Mouse (Mus musculus) limb, embryonic 15.5 days (tissue): ENCODE results near the gene Hdgfl3. TPM values are rescaled to one million over a fixed set of nuclear protein-coding genes. Genes with fewer than 3 reads are reported as not detected.
A peak's percentile ranks its signal among the peaks of the same experiment; 100 is the strongest.

Source experiments
- ATAC-seq: fragments of 200-750 bp; cut with Nextera tagmentation; 2 replicates; pipeline ENCODE4 v1.8.0; 2017; ENCODE audit warnings: low read depth, moderate TSS enrichment; ENCODE audit not compliant: insufficient number of reproducible peaks, low FRiP score, low TSS enrichment
- H3K27ac ChIP-seq: fragments of 300-500 bp; sonication (generic); 2 replicates; pipeline ENCODE4 v1.5.1; 2015; ENCODE audit warnings: moderate library complexity, mild to moderate bottlenecking, inconsistent platforms
- H3K27me3 ChIP-seq: fragments of 300-500 bp; sonication (generic); 2 replicates; pipeline ENCODE4 v1.6.1; 2015; ENCODE audit warnings: inconsistent platforms
- H3K36me3 ChIP-seq: fragments of 300-500 bp; sonication (generic); 2 replicates; pipeline ENCODE4 v1.6.1; 2015; ENCODE audit warnings: inconsistent platforms
- H3K4me1 ChIP-seq: fragments of 300-500 bp; sonication (generic); 2 replicates; pipeline ENCODE4 v1.6.1; 2015; ENCODE audit warnings: inconsistent platforms
- H3K4me2 ChIP-seq: fragments of 300-500 bp; sonication (generic); 2 replicates; pipeline ENCODE4 v1.6.1; 2015; ENCODE audit warnings: mild to moderate bottlenecking, inconsistent platforms
- H3K4me3 ChIP-seq: fragments of 300-500 bp; sonication (generic); 2 replicates; pipeline ENCODE4 v1.5.1; 2015; ENCODE audit warnings: mild to moderate bottlenecking, inconsistent platforms
- H3K9ac ChIP-seq: fragments of 300-500 bp; sonication (generic); 2 replicates; pipeline ENCODE4 v1.6.1; 2015; ENCODE audit warnings: inconsistent platforms
- H3K9me3 ChIP-seq: fragments of 300-500 bp; sonication (generic); 2 replicates; pipeline ENCODE4 v1.6.1; 2016; ENCODE audit warnings: inconsistent platforms
- WGBS: fragments of 180-500 bp; shearing (Covaris S2); methylation state at CpG from one replicate; pipeline ENCODE4 v1.1.7; 2015; 5-methylcytosine and 5-hydroxymethylcytosine counted together
- polyA plus RNA-seq: library from polyadenylated mRNA; unstranded; fragments of >200 nt; fragmentation: Nextera tagmentation; extraction: Ambion mirVana; gene quantifications from 2 replicates; pipeline ENCODE4 v1.2.1, GENCODE M21; 2015

Hdgfl3 gene
- polyA plus RNA-seq, 1 experiment from 2014 or later, result 14.0 TPM

DNA sequence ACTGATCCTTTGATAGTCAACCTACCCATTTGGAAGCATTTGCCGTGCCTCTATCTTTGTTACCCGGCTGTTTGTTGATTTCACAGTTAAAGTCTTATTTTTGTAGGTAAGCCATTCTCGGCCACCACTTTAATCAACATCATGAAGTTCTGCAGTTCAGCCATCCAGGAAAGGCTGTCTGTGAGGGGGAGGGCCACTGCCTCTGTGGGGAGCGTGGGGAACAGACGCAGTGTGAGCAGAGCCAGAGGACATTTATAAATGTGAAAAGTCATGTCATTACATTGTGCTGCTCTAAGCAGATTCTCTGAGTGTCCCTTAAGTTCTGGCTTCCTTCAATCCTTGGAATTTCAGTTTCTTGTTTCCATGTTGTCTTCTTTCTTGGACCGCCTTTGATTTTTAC lies 84.1 kb downstream of the Hdgfl3 start:
- H3K27me3 ChIP-seq, result no peaks in the 10 kb centered on the region
- no peak overlapping the region for H3K9ac ChIP-seq
- no peak overlapping the region for H3K27ac ChIP-seq
- H3K36me3 ChIP-seq, result no peaks in the 10 kb centered on the region
- WGBS, result 76% methylated on average over 6 of the region's 6 CpGs
- H3K4me2 ChIP-seq, result no peak overlapping the region
- no peak for ATAC-seq
- no peak overlapping the region for H3K4me3 ChIP-seq
- H3K9me3 ChIP-seq, result no peaks in the 10 kb centered on the region
- H3K4me1 ChIP-seq, result no peaks in the 10 kb centered on the region; the same call in 1 of the 2 replicates

DNA sequence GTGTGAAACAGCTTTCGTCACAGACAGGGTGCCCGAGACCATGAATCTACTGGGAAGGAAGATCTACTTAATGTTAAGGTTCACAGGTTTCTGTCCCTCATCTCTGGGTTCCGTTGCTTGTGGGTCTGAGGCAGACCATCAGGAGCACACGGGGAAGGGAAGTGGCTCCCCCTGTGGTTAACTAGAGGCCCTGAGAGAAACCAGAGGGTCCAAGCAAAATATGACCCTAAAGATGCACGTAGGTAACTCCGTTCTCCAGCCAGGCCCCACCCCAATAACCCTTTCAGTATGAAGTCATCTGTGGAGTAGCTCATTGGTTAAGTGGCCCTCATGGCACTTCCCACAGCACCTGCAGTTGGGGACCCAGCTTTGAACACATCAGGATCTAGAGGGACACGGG lies 84.6 kb downstream of the Hdgfl3 start:
- no peaks in the 10 kb centered on the region for H3K36me3 ChIP-seq
- no peak for ATAC-seq
- WGBS, result 92% methylated on average over 7 of the region's 7 CpGs
- H3K27ac ChIP-seq, result no peak overlapping the region
- no peaks in the 10 kb centered on the region for H3K9me3 ChIP-seq
- no peak overlapping the region for H3K4me3 ChIP-seq
- H3K4me2 ChIP-seq, result no peak overlapping the region
- no peak overlapping the region for H3K9ac ChIP-seq
- H3K27me3 ChIP-seq, result no peaks in the 10 kb centered on the region
- H3K4me1 ChIP-seq, result no peaks in the 10 kb centered on the region; the same call in 1 of the 2 replicates

DNA sequence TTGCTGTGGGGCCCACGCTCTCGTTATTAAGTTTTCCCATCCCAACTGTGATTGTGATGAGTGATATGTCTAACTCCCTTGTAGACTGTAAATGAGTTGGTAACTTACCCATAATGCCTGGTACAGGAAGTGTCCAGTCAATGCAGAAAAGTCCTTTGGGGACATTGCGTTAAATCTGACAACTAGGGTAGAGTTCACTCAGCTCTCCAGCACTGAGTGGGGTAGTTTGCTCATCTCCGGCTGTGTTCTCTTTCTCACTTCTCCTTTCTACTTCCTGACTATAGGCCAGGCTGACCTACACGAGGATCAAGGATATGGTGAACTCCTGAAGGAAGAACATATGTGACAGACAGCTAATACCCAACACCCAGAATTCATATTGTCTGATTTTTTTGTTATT lies 85.1 kb downstream of the Hdgfl3 start:
- H3K4me2 ChIP-seq, result no peak overlapping the region
- WGBS, result 82% methylated on average over 5 of the region's 5 CpGs
- no peak overlapping the region for H3K27ac ChIP-seq

DNA sequence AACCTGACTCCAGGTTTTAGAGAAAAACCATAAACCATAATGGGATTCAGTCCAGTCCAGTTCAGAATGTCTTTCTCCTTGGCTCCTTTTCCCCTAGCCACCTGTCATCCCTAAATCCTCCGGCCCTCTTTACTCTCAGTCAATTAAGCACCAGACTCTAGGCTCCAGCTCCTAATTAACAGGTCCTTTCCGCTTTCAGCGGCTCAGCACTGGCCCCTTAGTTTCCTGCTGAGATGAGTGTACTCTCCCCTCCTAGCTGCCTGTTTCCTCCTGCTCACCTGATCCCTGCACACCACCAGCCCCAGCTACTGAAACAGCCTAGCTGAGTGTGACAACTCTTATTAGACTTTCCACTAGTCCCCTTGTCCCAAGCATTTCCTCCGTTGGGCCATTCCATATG lies 86.5 kb downstream of the Hdgfl3 start:
- 17% methylated on average over 4 of the region's 4 CpGs for WGBS
- H3K9ac ChIP-seq, result no peak overlapping the region
- no peak overlapping the region for H3K4me2 ChIP-seq
- H3K27me3 ChIP-seq, result no peaks in the 10 kb centered on the region
- no peak for ATAC-seq
- H3K9me3 ChIP-seq, result no peaks in the 10 kb centered on the region
- H3K4me1 ChIP-seq, result no peaks in the 10 kb centered on the region; the same call in 1 of the 2 replicates
- H3K36me3 ChIP-seq, result no peaks in the 10 kb centered on the region
- H3K4me3 ChIP-seq, result no peak overlapping the region
- H3K27ac ChIP-seq, result no peak overlapping the region

More for the DNA sequence above, 85.1 kb downstream of the Hdgfl3 start:
- Histone ChIP-seq H3K36me3 (no peaks in the 10 kb centered on the region), H3K9me3 (no peaks in the 10 kb centered on the region), H3K4me3 (no peak overlapping the region), H3K4me1 (no peaks in the 10 kb centered on the region; the same call in 1 of the 2 replicates), H3K27me3 (no peaks in the 10 kb centered on the region), H3K9ac (no peak overlapping the region)
- no peak for ATAC-seq

DNA sequence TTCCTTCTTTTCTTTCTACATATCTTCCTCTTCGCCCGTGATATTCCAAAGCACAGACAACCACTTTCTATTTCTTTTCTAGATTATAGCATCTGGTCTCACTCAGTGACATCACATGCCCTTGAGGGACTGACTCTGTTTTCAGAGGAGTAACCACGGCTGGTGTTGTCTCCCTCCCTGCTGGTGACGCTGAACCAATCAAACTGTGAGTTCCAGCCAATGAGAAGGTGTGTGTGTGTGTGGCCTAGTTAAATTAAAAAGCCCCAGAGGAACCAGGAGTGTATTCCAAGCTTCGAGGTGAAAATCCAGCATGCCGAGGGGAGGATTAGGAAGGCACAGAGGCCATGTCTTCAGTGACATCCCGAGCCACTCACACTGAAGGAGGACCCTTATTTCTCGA lies 87.3 kb downstream of the Hdgfl3 start:
- H3K4me2 ChIP-seq, result no peak overlapping the region
- ATAC-seq, result no peak
- 30% methylated on average over 8 of the region's 8 CpGs for WGBS
- no peaks in the 10 kb centered on the region for H3K36me3 ChIP-seq
- H3K27ac ChIP-seq, result no peak overlapping the region
- H3K27me3 ChIP-seq, result no peaks in the 10 kb centered on the region
- H3K9me3 ChIP-seq, result no peaks in the 10 kb centered on the region
- H3K9ac ChIP-seq, result no peak overlapping the region
- no peaks in the 10 kb centered on the region; the same call in 1 of the 2 replicates for H3K4me1 ChIP-seq
- no peak overlapping the region for H3K4me3 ChIP-seq

DNA sequence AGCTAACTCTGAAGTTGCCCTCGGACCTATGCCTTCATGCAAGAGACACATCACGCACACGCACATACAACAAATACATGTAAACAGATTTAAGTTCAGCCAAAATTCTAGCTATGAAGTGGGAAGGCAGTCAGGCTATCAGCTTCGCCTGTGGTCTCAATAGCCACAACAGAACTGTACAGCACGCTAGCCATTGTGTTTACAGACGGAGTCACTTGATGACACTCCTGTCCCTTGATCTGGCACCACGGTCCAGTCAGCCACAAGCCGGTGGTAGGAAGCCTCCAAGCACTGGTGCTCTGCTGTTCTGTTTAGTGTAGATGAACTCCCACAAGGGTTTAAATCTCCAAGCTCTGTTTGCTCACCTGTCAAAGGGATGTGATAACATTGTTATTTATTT lies 88.3 kb downstream of the Hdgfl3 start:
- no peak overlapping the region for H3K4me2 ChIP-seq
- no peaks in the 10 kb centered on the region for H3K36me3 ChIP-seq
- no peaks in the 10 kb centered on the region; the same call in 1 of the 2 replicates for H3K4me1 ChIP-seq
- H3K27me3 ChIP-seq, result no peaks in the 10 kb centered on the region
- H3K4me3 ChIP-seq, result no peak overlapping the region
- no peaks in the 10 kb centered on the region for H3K9me3 ChIP-seq
- H3K9ac ChIP-seq, result no peak overlapping the region
- 78% methylated on average over 8 of the region's 8 CpGs for WGBS
- no peak overlapping the region for H3K27ac ChIP-seq
- no peak for ATAC-seq

DNA sequence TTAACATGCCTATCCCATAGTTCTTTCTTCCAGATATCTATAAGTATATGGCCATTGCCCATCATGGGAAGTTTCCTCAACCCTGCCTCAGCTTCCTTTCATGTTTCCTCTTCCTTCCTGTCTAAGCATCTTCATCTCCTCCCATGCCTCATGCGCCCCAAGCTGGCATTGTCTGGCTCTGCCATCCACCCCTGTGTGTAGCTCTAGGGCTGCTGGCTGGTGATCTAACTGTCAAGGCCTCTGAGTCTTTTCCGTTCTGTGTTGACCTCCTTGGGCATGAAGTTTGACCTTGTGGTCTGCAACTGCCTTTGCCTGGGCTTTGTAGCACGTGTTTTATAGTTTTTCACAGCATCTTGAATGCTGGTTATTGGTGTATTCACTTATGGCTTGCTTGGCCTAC lies 89.0 kb downstream of the Hdgfl3 start:
- no peak overlapping the region for H3K9ac ChIP-seq
- no peak for ATAC-seq
- H3K4me2 ChIP-seq, result no peak overlapping the region
- H3K9me3 ChIP-seq, result no peaks in the 10 kb centered on the region
- WGBS, result 66% methylated on average over 3 of the region's 3 CpGs
- H3K4me3 ChIP-seq, result no peak overlapping the region
- H3K36me3 ChIP-seq, result no peaks in the 10 kb centered on the region
- H3K27ac ChIP-seq, result no peak overlapping the region
- no peaks in the 10 kb centered on the region; the same call in 1 of the 2 replicates for H3K4me1 ChIP-seq
- H3K27me3 ChIP-seq, result no peaks in the 10 kb centered on the region

DNA sequence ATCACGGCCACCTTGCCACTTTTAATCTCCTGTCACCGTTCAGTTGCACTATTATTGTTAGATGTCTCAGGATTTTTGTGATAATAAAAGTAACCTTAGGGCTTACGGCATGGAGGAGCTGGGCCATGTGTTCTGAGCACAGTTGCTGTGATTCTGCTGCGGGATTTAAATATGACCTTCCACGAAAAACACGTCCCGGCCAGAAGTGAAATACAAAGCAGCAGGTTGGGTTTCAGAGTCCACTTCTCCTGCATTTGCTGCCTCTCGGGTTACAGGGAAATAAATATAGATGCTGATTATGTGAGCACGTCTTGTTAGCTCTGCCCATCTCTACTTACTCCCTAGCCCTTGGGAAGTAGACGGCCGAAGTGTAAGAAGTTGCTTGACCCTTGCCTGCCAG lies 89.5 kb downstream of the Hdgfl3 start:
- no peak overlapping the region for H3K27ac ChIP-seq

DNA sequence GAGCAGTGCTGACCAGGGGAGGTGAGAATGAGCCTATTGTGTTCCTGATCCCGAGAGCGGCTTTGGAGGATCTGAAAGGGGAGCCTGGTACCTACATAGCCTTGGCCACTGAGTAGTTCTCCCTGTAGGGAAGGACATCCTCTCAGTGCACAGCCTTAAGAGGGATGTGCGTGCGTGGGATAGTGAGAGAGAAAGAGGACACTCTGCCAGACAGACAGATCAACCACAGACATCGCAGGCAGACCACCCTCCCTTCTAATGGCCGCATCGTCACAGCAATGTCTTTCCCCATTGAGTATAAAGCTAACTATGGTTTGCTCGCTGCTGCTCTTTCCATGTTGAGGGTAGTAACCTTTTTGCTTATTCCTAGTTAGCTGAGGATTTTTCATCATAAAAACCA lies 90.4 kb downstream of the Hdgfl3 start:
- Histone ChIP-seq H3K27ac (no peak overlapping the region), H3K9ac (no peak overlapping the region)
- WGBS, result 80% methylated on average over 8 of the region's 8 CpGs

More for the DNA sequence above, 89.5 kb downstream of the Hdgfl3 start:
- H3K4me3 ChIP-seq, result no peak overlapping the region
- H3K27me3 ChIP-seq, result no peaks in the 10 kb centered on the region
- 58% methylated on average over 11 of the region's 11 CpGs for WGBS
- H3K4me1 ChIP-seq, result no peaks in the 10 kb centered on the region; the same call in 1 of the 2 replicates
- H3K4me2 ChIP-seq, result no peak overlapping the region
- no peak for ATAC-seq
- no peaks in the 10 kb centered on the region for H3K9me3 ChIP-seq
- no peaks in the 10 kb centered on the region for H3K36me3 ChIP-seq
- no peak overlapping the region for H3K9ac ChIP-seq

DNA sequence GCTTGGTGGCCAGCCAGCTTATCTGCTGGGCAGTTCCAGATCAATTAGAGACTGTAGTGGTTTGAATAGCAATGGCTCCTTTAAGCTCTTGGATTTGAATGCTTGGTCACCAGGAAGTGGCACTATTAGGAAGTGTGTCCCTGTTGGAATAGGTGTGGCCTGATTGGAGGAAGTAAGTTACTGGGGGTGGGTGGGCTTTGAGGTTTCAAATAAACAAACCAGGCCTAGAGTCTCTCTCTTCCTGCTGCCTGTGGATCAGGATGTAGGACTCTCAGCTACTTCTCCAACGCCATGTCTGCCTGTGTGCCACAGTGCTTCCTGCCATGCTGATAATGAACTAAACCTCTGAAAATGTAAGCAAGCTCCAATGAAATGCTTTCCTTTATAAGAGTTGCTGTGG lies 91.3 kb downstream of the Hdgfl3 start:
- Histone ChIP-seq H3K36me3 (no peaks in the 10 kb centered on the region), H3K9ac (no peak overlapping the region), H3K4me2 (no peak overlapping the region), H3K4me3 (no peak overlapping the region), H3K4me1 (no peaks in the 10 kb centered on the region; the same call in 1 of the 2 replicates), H3K27me3 (no peaks in the 10 kb centered on the region), H3K27ac (no peak overlapping the region), H3K9me3 (no peaks in the 10 kb centered on the region)
- ATAC-seq, result no peak
- 76% methylated on average over 1 of the region's 1 CpGs for WGBS

More for the DNA sequence above, 90.4 kb downstream of the Hdgfl3 start:
- Histone ChIP-seq H3K4me1 (no peaks in the 10 kb centered on the region; the same call in 1 of the 2 replicates), H3K4me2 (no peak overlapping the region), H3K9me3 (no peaks in the 10 kb centered on the region), H3K36me3 (no peaks in the 10 kb centered on the region), H3K27me3 (no peaks in the 10 kb centered on the region), H3K4me3 (no peak overlapping the region)
- ATAC-seq, result no peak

DNA sequence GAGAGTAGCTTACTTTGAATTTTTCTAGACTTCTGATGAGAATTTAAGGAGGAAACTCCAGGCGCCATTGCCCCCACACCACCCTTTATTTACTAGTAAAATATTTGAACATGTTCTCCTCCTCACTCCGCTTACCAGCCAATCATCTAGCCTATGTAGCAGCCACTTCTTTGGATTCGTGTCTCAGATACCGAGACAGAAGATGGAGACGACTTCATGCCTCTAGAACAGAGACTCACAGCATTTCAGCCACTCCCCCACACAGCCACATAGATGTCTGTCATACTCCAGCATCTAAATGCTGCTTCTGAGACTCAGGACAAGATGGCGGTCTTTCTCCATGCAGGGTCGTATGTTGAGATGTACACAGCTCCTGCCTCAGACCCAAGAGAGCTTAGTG lies 92.1 kb downstream of the Hdgfl3 start:
- Histone ChIP-seq H3K27ac (no peak overlapping the region), H3K9me3 (no peaks in the 10 kb centered on the region), H3K4me2 (no peak overlapping the region), H3K27me3 (no peaks in the 10 kb centered on the region), H3K36me3 (no peaks in the 10 kb centered on the region), H3K9ac (no peak overlapping the region), H3K4me1 (no peaks in the 10 kb centered on the region; the same call in 1 of the 2 replicates), H3K4me3 (no peak overlapping the region)
- WGBS, result 88% methylated on average over 7 of the region's 7 CpGs
- ATAC-seq, result no peak

DNA sequence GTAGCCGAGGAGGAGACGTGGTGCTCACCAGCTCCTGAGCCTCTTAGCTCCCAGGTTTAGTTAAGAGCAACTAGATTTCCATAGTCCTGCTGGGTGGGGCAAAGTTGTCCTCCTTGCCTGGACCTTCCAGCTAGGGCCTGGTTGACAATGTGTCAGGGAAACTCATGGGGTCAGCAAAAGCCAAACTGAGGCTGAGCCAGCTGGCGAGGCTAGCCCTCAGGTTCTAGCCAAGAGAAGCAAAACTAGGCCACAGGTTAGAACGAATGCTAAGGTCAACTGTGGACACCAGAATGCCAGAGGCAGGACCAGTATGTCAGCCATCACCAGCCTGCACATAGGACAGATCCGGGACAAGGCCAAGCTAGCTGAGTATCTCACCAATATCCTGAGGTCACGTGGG lies 92.8 kb downstream of the Hdgfl3 start:
- no peaks in the 10 kb centered on the region for H3K9me3 ChIP-seq
- H3K36me3 ChIP-seq, result no peaks in the 10 kb centered on the region
- no peaks in the 10 kb centered on the region for H3K27me3 ChIP-seq
- no peak overlapping the region for H3K4me3 ChIP-seq
- 81% methylated on average over 6 of the region's 6 CpGs for WGBS
- no peak overlapping the region for H3K27ac ChIP-seq
- no peaks in the 10 kb centered on the region for H3K4me1 ChIP-seq
- H3K9ac ChIP-seq, result no peak overlapping the region
- no peak overlapping the region for H3K4me2 ChIP-seq
- no peak for ATAC-seq

DNA sequence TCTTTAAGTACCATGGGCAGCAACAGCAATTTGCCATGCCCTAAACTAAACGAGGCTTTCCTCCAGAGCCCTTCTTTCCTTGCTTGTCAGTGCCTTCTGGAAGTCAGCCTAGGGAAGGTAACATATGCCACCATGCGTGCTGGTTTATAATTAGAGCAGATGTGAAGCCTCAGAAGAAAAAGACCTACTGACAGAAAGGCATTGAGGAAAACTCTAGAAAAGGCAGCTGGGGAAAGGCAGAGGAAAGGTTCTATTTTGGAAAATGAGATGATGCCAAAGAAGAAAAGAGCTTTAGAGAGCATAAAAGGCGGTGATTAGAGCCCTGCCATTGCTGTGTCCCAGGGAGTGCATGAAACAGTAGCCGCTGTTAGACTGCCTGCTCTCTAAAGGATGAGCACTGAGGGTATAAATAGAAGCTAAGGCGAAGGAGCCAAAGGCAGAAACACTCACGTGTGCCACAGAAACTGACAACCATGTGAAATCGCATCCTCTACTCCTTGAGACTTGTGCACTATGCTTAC lies 93.6 kb downstream of the Hdgfl3 start:
- no peak overlapping the region for H3K4me3 ChIP-seq
- WGBS, result 67% methylated on average over 7 of the region's 7 CpGs
- H3K4me2 ChIP-seq, result no peak overlapping the region
- H3K36me3 ChIP-seq, result no peaks in the 10 kb centered on the region
- H3K27me3 ChIP-seq, result no peaks in the 10 kb centered on the region
- H3K27ac ChIP-seq, result peak overlapping the region; percentile 7; the same call in 1 of the 2 replicates
- H3K9me3 ChIP-seq, result no peaks in the 10 kb centered on the region
- H3K9ac ChIP-seq, result no peak overlapping the region
- H3K4me1 ChIP-seq, result no peaks in the 10 kb centered on the region
- no peak for ATAC-seq
